Mouse (Mus musculus) liver, adult 2 months (tissue): Measurements from ENCODE around the gene Galr3. TPM values are rescaled to one million over a fixed set of nuclear protein-coding genes. Genes with fewer than 3 reads are reported as not detected.
"Not testable (repeated sequence)": the region's sequence is repeated elsewhere in the genome, so short reads cannot be mapped to it uniquely, and the experiment has no call there.

Experiments
- DNase-seq: peaks from one replicate; pipeline ENCODE4 v3.0.0-alpha.2; 2011; ENCODE audit warnings: low read depth, low spot score; ENCODE audit errors: extremely low read depth
- H3K27ac ChIP-seq: fragments of 200-500 bp; replicated peaks from 2 replicates; pipeline ENCODE4 v1.5.1; 2012; ENCODE audit warnings: low read depth, mild to moderate bottlenecking, control low read depth, inconsistent platforms, low read length; ENCODE audit not compliant: insufficient read depth
- H3K27me3 ChIP-seq: fragments of 200-500 bp; 2 replicates; pipeline ENCODE4 v1.6.1; 2012; ENCODE audit warnings: mild to moderate bottlenecking, moderate library complexity, low read length, inconsistent platforms; ENCODE audit not compliant: control insufficient read depth, insufficient read depth
- H3K36me3 ChIP-seq: fragments of 200-500 bp; 2 replicates; pipeline ENCODE4 v1.6.1; 2012; ENCODE audit warnings: low read length, inconsistent platforms; ENCODE audit not compliant: control insufficient read depth, insufficient read depth
- H3K4me1 ChIP-seq: fragments of 200-500 bp; 2 replicates; pipeline ENCODE4 v1.6.1; 2011; ENCODE audit warnings: low read length; ENCODE audit not compliant: control insufficient read depth, insufficient read depth
- H3K4me3 ChIP-seq: fragments of 200-500 bp; 2 replicates; pipeline ENCODE4 v1.5.1; 2011; ENCODE audit warnings: low read depth, mild to moderate bottlenecking, control low read depth, low read length, moderate library complexity; ENCODE audit not compliant: insufficient read depth
- H3K79me2 ChIP-seq: fragments of 200-500 bp; 2 replicates; pipeline ENCODE4 v1.6.1; 2012; ENCODE audit warnings: inconsistent platforms, mild to moderate bottlenecking, low read length, moderate library complexity; ENCODE audit not compliant: control insufficient read depth, insufficient read depth
- H3K9ac ChIP-seq: fragments of 200-500 bp; 2 replicates; pipeline ENCODE4 v1.6.1; 2012; ENCODE audit warnings: low read depth, mild to moderate bottlenecking, control low read depth, inconsistent platforms, low read length
- CTCF ChIP-seq: fragments of 200-500 bp; IDR thresholded peaks from 2 replicates; pipeline ENCODE4 v1.5.1; 2011; ENCODE audit warnings: low read depth, low read length, control low read depth
- POLR2A ChIP-seq: fragments of 200-500 bp; IDR thresholded peaks from 2 replicates; pipeline ENCODE4 v1.6.1; 2011; ENCODE audit warnings: low read length, control low read depth; ENCODE audit not compliant: insufficient read depth; ENCODE audit errors: extremely low read depth
- WGBS: fragments of 180-500 bp; shearing (Covaris S2); methylation state at CpG from one replicate; pipeline ENCODE4 v1.1.7; 2018; 5-methylcytosine and 5-hydroxymethylcytosine counted together
- polyA plus RNA-seq: library from polyadenylated mRNA; depleted of rRNA; stranded (reverse); fragments of >200 nt; gene quantifications from 2 replicates; pipeline ENCODE4 v1.2.3, GENCODE M21; 2012
- total RNA-seq: library from RNA; depleted of rRNA; stranded (reverse); fragments of >200 nt; gene quantifications from 2 replicates; pipeline ENCODE4 v1.2.3, GENCODE M21; 2014

Galr3 gene
- total and polyA plus RNA-seq, 2 experiments = not detected

- TF ChIP-seq CTCF (no peak), POLR2A (no peak)
- peaks cover 4% of the 10 kb centered on the region; the same call in 1 of the 2 replicates for H3K4me1 ChIP-seq
- H3K9ac ChIP-seq = peak overlapping the region; percentile 72
- 2% methylated on average over 11 of the region's 11 CpGs for WGBS
- H3K79me2 ChIP-seq = peaks cover 11% of the 10 kb centered on the region; the same call in 1 of the 2 replicates
- no peaks in the 10 kb centered on the region for H3K27me3 ChIP-seq
- peak; percentile 89 for DNase-seq
- H3K36me3 ChIP-seq = no peaks in the 10 kb centered on the region
- peak overlapping the region; percentile 96 for H3K27ac ChIP-seq
- peak overlapping the region; percentile 92 for H3K4me3 ChIP-seq
Observed at GRCm38 (mm10) chr15:79029519-79030241, 12.0 kb upstream of the Galr3 start.

GRCm38 (mm10) chr15:79030551-79031435 lies 10.9 kb upstream of the Galr3 start:
- Histone ChIP-seq H3K79me2 (peaks cover 11% of the 10 kb centered on the region; the same call in 1 of the 2 replicates), H3K36me3 (no peaks in the 10 kb centered on the region), H3K27me3 (no peaks in the 10 kb centered on the region), H3K4me1 (peaks cover 4% of the 10 kb centered on the region; the same call in 1 of the 2 replicates), H3K27ac (peak overlapping the region; percentile 14), H3K9ac (peak overlapping the region; percentile 65), H3K4me3 (peak overlapping the region; percentile 92)
- 2% methylated on average over 52 of the region's 52 CpGs for WGBS
- TF ChIP-seq POLR2A (peak; percentile 90), CTCF (no peak)
- peak; percentile 99 for DNase-seq

- not testable (repeated sequence) for H3K27me3 ChIP-seq, DNase-seq, H3K27ac ChIP-seq, H3K9ac ChIP-seq, H3K36me3 ChIP-seq, H3K4me1 ChIP-seq, H3K4me3 ChIP-seq
- H3K79me2 ChIP-seq = peaks cover 11% of the 10 kb centered on the region; the same call in 1 of the 2 replicates
- 83% methylated on average over 5 of the region's 5 CpGs for WGBS
Observed at GRCm38 (mm10) chr15:79031908-79032307, 9.8 kb upstream of the Galr3 start.

GRCm38 (mm10) chr15:79037913-79038328 lies 3.8 kb upstream of the Galr3 start:
- peak overlapping the region; percentile 59 for H3K9ac ChIP-seq
- H3K4me1 ChIP-seq = peaks cover 5% of the 10 kb centered on the region
- H3K27me3 ChIP-seq = peaks cover 4% of the 10 kb centered on the region
- no peak overlapping the region for H3K27ac ChIP-seq
- peak; percentile 17 for DNase-seq
- H3K36me3 ChIP-seq = no peaks in the 10 kb centered on the region
- WGBS = 13% methylated on average over 14 of the region's 14 CpGs
- H3K4me3 ChIP-seq = no peak overlapping the region
- H3K79me2 ChIP-seq = no peaks in the 10 kb centered on the region
- TF ChIP-seq POLR2A = no peak
- peak; percentile 85 for TF ChIP-seq CTCF

- no peak for DNase-seq
- H3K27me3 ChIP-seq = peaks cover 8% of the 10 kb centered on the region
- H3K36me3 ChIP-seq = no peaks in the 10 kb centered on the region
- H3K79me2 ChIP-seq = no peaks in the 10 kb centered on the region
- H3K4me3 ChIP-seq = no peak overlapping the region
- WGBS = 78% methylated on average over 10 of the region's 10 CpGs
- TF ChIP-seq CTCF (no peak), POLR2A (no peak)
- H3K9ac ChIP-seq = no peak overlapping the region
- no peak overlapping the region for H3K27ac ChIP-seq
- peaks cover 6% of the 10 kb centered on the region for H3K4me1 ChIP-seq
Observed at GRCm38 (mm10) chr15:79038331-79038730, 3.4 kb upstream of the Galr3 start.

- WGBS = 5% methylated on average over 7 of the region's 7 CpGs
- Histone ChIP-seq H3K27ac (no peak overlapping the region), H3K9ac (no peak overlapping the region), H3K4me1 (peaks cover 6% of the 10 kb centered on the region), H3K4me3 (no peak overlapping the region), H3K27me3 (peaks cover 8% of the 10 kb centered on the region), H3K36me3 (no peaks in the 10 kb centered on the region), H3K79me2 (no peaks in the 10 kb centered on the region)
- peak; percentile 99 for TF ChIP-seq CTCF
- TF ChIP-seq POLR2A = no peak
- DNase-seq = peak; percentile 87
Observed at GRCm38 (mm10) chr15:79038853-79039252, 2.8 kb upstream of the Galr3 start.
